Mouse (Mus musculus) frontal cortex, postnatal 25 days (tissue): Measurements from ENCODE around the gene Tspan1.

Source experiments
- DNase-seq, 2 experiments: peaks; one replicate each; pipeline ENCODE4 v3.0.0; 2022; ENCODE audit warnings: low spot score in 2 of 2

The Tspan1 gene

DNA sequence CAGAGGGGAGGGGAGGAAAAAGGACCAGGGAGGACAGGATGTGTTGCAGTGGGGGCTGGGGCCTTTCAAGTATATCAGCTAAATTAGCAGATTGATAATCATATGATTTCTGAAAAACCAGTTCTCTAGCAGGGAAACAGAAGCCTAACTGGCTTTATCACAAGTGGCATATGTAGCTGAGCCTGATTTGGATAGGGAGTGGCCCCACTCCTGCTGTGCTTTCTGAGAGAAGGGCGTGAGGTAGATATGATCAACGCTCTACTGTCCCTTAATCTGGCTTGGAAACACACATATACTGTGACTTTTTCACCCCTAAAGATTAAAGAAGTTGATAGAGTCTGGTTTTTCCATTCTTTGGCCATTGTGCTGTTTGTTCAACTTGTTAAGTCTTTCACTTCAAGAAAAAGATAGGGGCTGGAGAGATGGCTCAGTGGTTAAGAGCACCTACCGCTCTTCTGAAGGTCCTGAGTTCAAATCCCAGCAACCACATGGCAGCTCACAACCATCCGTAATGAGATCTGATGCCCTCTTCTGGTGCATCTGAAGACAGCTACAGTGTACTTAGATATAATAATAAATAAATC lies 41.5 kb downstream of the Tspan1 start:
- DNase-seq, result no peak

DNA sequence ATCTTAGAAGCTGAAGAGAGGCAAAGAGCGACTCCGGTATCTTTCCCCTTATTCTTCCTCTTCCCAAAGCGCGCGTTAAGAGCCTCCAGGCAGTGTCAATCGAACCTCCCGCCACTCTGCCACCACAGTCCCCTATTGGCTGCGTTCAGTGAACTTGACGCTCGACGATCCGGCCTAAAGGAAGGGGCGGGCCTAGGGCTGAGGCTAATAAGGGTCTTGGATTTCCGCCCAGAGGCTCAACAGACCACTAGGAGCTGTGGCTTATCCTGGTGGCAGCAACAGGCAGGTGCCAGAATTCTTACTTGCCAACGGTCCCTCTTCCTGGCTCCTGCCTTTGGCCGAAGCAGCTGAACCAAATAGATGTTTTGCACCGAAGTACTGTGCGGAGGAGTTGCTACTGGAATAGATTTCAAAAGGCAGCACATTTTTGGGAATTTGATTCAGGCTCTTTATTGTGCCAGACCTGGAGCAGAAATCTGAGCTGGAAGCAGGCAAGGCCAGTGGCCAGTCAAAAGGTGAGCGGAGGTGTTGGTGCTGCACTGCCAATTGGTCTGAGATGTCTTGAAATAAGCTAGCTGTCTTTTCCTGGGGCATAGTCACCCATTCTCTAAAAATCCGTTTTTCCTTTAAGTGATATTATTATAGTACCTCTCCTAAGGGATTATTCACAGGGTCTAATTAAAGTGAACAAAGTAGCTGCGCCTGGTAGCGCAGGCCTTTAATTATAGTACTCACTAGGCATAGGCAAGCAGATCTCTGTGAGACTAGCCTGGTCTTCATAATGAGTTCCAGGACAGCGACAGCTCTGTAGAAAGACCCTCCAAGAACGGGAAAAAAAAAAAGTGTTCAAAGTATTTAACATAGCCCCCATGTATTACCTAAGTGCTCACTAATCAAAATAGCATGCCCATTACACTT lies 43.5 kb downstream of the Tspan1 start, which contains the start of the genes Rad54l and Pomgnt1:
Rad54l (minus strand) TSS at position 89 of the 918 bp plus-strand sequence.
Pomgnt1 (plus strand) TSS at position 239 of the 918 bp plus-strand sequence.
- peak; percentile 39 to 61 for DNase-seq

DNA sequence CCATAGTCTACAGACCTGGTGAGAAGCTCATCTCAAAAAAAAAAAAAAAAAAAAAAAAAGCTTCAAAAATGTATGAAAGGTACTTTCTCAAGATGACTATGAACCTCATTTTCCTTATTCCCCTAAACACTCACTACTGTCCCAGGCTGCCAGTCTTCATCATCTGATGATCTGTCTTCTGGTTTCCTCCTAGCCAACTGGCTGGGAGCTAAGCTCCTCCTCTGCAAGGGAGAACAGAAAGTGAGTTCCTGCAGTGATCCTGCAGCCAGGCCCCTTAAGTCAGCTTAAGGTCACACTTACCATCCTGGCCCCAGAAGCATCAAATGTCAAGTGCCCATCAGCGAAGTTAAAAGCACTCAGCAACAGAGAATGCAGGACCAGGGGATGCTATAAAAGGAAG lies 44.6 kb downstream of the Tspan1 start:
- DNase-seq, result no peak
